Mouse (Mus musculus): ENCODE data around the gene Gm45837.
A peak's percentile ranks its signal among the peaks of the same experiment; 100 is the strongest.
"Not testable (repeated sequence)": the region's sequence is repeated elsewhere in the genome, so short reads cannot be mapped to it uniquely, and the experiment has no call there.

Gene Gm45837

GRCm38 (mm10) chr7:101541132-101541531, 130.4 kb downstream of the Gm45837 start:
- peak in 1 of 2 experiments; percentile 45 for DNase-seq (ENCODE audit: low read depth in 1 of 2, low spot score in 2 of 2)

- DNase-seq (ENCODE audit: low read depth in 1 of 2, low spot score in 2 of 2) = no peak
These were observed 131.0 kb downstream of the Gm45837 start for GRCm38 (mm10) chr7:101541734-101542133.

GRCm38 (mm10) chr7:101547651-101548050, 137.0 kb downstream of the Gm45837 start:
- DNase-seq (ENCODE audit: low read depth in 1 of 2, low spot score in 2 of 2) = peak; percentile 65 to 85

GRCm38 (mm10) chr7:101549266-101549665, 138.6 kb downstream of the Gm45837 start:
- no peak for DNase-seq (ENCODE audit: low read depth in 1 of 2, low spot score in 2 of 2)

- DNase-seq (ENCODE audit: low read depth in 1 of 2, low spot score in 2 of 2) = peak in 1 of 2 experiments; percentile 40
These were observed 140.2 kb downstream of the Gm45837 start for GRCm38 (mm10) chr7:101550686-101551485.

- peak; percentile 64 to 66 for DNase-seq (ENCODE audit: low read depth in 1 of 2, low spot score in 2 of 2)
These were observed 140.8 kb downstream of the Gm45837 start for GRCm38 (mm10) chr7:101551530-101551929.

GRCm38 (mm10) chr7:101555473-101555872, 144.8 kb downstream of the Gm45837 start:
- DNase-seq (ENCODE audit: low read depth in 1 of 2, low spot score in 2 of 2) = not testable (repeated sequence)

- no peak for DNase-seq (ENCODE audit: low read depth in 1 of 2, low spot score in 2 of 2)
These were observed 146.7 kb downstream of the Gm45837 start for GRCm38 (mm10) chr7:101557391-101557790.

GRCm38 (mm10) chr7:101559393-101559792, 148.7 kb downstream of the Gm45837 start:
- not testable (repeated sequence) for DNase-seq (ENCODE audit: low read depth in 1 of 2, low spot score in 2 of 2)

Data from monocyte, adult 2 months (primary cell).